Mouse (Mus musculus): ENCODE measurements around the gene Twist1.

GRCm38 (mm10) chr12:33993127-33993526 lies 35.7 kb downstream of the Twist1 start:
- TF ChIP-seq CTCF (conservative IDR thresholded peaks at IDR 0.05; ENCODE audit: low read length) (no peak), POU5F1 (IDR thresholded peaks at IDR 0.05; ENCODE audit: borderline replicate concordance, low read length) (no peak), NANOG (IDR thresholded peaks at IDR 0.05; ENCODE audit: borderline replicate concordance, low read length) (no peak)

All from E14TG2a.4 (cell line).